Mouse (Mus musculus) hindbrain, postnatal 0 days (tissue): ENCODE data around the gene Arrdc2. TPM values are rescaled to one million over a fixed set of nuclear protein-coding genes. Genes with fewer than 3 reads are reported as not detected.

ENCODE experiments used
- ATAC-seq: fragments of 200-750 bp; cut with Nextera tagmentation; 2 replicates; pipeline ENCODE4 v1.8.0; 2017; ENCODE audit warnings: mild to moderate bottlenecking, moderate TSS enrichment, moderate library complexity
- DNase-seq: peaks from one replicate; pipeline ENCODE4 v3.0.0-alpha.2; 2015; ENCODE audit warnings: low spot score
- H3K27ac ChIP-seq: fragments of 300-500 bp; sonication (generic); 2 replicates; pipeline ENCODE4 v1.5.1; 2014; ENCODE audit warnings: mild to moderate bottlenecking
- H3K27me3 ChIP-seq: fragments of 300-500 bp; sonication (generic); 2 replicates; pipeline ENCODE4 v1.6.1; 2014; ENCODE audit warnings: low read length, mixed read lengths; ENCODE audit not compliant: insufficient read depth
- H3K36me3 ChIP-seq: fragments of 300-500 bp; sonication (generic); 2 replicates; pipeline ENCODE4 v1.6.1; 2014; ENCODE audit warnings: low read length, mixed read lengths; ENCODE audit not compliant: insufficient read depth
- H3K4me1 ChIP-seq: fragments of 300-500 bp; sonication (generic); 2 replicates; pipeline ENCODE4 v1.6.1; 2014; ENCODE audit warnings: antibody characterized with exemption, low read length, mixed read lengths; ENCODE audit not compliant: insufficient read depth
- H3K4me2 ChIP-seq: fragments of 300-500 bp; sonication (generic); 2 replicates; pipeline ENCODE4 v1.6.1; 2014; ENCODE audit warnings: low read depth, mild to moderate bottlenecking, low read length, moderate library complexity, mixed read lengths
- H3K4me3 ChIP-seq: fragments of 300-500 bp; sonication (generic); 2 replicates; pipeline ENCODE4 v1.5.1; 2014; ENCODE audit warnings: low read length
- H3K9ac ChIP-seq: fragments of 300-500 bp; sonication (generic); replicated peaks from 2 replicates; pipeline ENCODE4 v1.6.1; 2014; ENCODE audit warnings: mild to moderate bottlenecking, low read length, moderate library complexity, mixed read lengths
- H3K9me3 ChIP-seq: fragments of 300-500 bp; sonication (generic); 2 replicates; pipeline ENCODE4 v1.6.1; 2016; ENCODE audit warnings: low read length, mixed read lengths
- CTCF ChIP-seq: IDR thresholded peaks from 2 replicates; pipeline ENCODE4 v1.5.1; 2016; ENCODE audit warnings: antibody characterized with exemption, control low read depth, low read depth
- WGBS: fragments of 180-500 bp; shearing (Covaris S2); extraction: QIAGEN DNeasy Blood & Tissue Kit; methylation state at CpG from one replicate; pipeline ENCODE4 v1.1.7; 2014; 5-methylcytosine and 5-hydroxymethylcytosine counted together
- polyA plus RNA-seq: library from polyadenylated mRNA; unstranded; fragments of >200 nt; fragmentation: Nextera tagmentation; extraction: Ambion mirVana; gene quantifications from 2 replicates; pipeline ENCODE4 v1.2.1, GENCODE M21; 2015
- total RNA-seq: library from RNA; depleted of rRNA; stranded (reverse); fragments of >200 nt; gene quantifications from 2 replicates; pipeline ENCODE4 v1.2.3, GENCODE M21; 2014

The Arrdc2 gene
- total and polyA plus RNA-seq, 2 experiments from 2014 or later: 4.6 to 17.1 TPM

DNA sequence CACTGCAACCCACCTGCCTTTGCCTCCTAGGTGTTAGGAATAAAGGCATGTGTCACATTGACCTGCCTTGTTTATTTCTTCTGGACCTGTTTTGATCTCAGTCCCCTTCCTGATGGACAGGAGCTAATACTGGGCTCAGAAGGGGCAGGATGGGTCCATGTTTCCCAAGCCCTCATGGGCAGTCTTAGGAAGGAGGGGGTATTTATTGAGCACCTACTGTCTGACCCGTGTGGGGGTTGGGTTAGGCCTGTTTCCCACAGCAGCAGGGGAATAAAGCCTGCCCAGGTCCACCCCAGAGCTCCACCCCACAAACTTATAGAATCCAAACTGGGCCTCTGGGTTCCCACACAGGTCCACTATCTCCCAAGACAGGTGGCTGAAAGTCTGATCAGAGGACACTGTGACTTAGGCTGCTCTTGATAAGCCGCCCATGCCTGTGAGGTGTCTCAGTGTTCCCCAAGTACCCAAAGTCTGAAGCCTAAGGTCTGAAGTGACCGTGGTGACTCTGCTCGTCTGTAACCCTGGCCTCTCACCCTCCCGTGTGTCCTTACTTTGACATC, 3.8 kb upstream of the Arrdc2 start:
- Histone ChIP-seq H3K36me3 (no peaks in the 10 kb centered on the region), H3K9ac (no peak overlapping the region), H3K4me3 (no peak overlapping the region), H3K27me3 (no peaks in the 10 kb centered on the region), H3K4me2 (no peak overlapping the region), H3K4me1 (0 out of 2 replicates have a peak, but pooled peaks cover 6% of the 10 kb centered on the region), H3K9me3 (no peaks in the 10 kb centered on the region), H3K27ac (no peak overlapping the region)
- no peak for ATAC-seq
- 79% methylated on average over 5 of the region's 5 CpGs for WGBS
- no peak for TF ChIP-seq CTCF
- DNase-seq: no peak

DNA sequence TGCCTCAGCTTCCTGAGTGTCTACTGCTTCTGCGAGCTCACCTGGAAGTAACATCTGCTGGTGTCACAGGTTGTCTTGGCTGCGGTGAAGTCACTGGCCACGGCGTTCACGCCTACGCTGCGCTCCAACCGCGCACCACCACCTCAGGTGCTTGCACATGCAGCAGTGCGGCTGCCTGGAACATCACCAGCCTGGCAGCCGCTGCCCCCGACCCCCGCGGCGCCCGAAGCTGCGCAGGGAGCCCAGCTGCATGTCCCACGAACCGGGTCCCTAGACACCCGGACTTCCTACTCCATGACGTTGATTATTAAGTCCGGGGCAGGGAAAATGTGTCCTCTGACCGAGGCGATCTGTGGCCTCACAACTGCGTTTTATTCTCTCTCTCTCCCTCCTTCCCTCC, 3.0 kb upstream of the Arrdc2 start:
- no peaks in the 10 kb centered on the region for H3K9me3 ChIP-seq
- H3K9ac ChIP-seq: no peak overlapping the region
- H3K27ac ChIP-seq: no peak overlapping the region
- ATAC-seq: no peak
- H3K4me3 ChIP-seq: no peak overlapping the region
- no peaks in the 10 kb centered on the region for H3K36me3 ChIP-seq
- H3K4me1 ChIP-seq: 0 out of 2 replicates have a peak, but pooled peaks cover 6% of the 10 kb centered on the region
- DNase-seq: no peak
- 69% methylated on average over 25 of the region's 25 CpGs for WGBS
- TF ChIP-seq CTCF: no peak
- H3K27me3 ChIP-seq: no peaks in the 10 kb centered on the region
- H3K4me2 ChIP-seq: no peak overlapping the region

DNA sequence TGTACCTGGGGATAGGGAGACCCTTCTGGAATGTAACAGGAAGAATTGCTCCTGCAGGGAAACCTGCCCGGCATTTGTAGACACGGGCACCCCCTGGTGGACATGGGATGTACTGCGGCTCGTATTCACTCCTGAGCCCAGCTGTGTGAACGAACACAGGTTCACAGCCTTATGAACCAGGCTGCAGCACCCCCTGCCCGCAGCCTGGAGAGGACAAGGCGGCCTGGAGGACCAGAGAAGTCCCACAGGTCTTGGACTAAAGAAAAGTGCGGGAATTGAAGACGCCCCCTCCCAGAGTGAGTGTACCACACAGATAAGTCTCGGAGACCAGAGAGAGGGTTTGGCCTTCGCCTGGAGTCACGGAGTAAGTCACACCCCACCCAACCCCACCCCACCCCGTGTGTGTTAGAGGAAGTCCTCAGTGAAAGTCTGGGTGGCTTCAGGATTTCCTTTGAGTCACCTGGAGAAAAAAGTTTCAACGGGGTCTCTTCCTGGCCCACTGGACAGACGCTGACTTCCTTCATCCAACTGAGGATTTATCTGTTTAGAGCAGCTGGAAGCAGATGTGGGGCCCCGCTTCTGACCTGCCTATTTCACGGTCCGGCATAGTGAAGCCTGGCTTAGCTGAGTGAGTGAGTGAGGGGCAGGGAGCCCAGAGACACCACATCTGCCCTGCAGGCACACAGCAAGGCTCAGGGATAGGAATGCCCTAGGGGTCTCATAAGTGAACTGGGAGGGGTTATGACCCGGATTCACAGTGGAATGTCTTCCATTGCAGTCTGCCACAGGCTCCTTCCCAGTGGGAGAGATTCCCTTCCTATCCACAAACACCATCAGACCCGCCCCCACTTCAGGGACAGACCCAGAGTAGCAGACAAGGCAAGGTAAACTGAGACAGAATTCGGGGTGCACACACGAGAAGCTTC, 1.9 kb upstream of the Arrdc2 start:
- Histone ChIP-seq H3K4me1 (0 out of 2 replicates have a peak, but pooled peaks cover 6% of the 10 kb centered on the region), H3K9ac (no peak overlapping the region), H3K9me3 (no peaks in the 10 kb centered on the region), H3K27me3 (no peaks in the 10 kb centered on the region), H3K4me2 (no peak overlapping the region), H3K27ac (no peak overlapping the region), H3K4me3 (no peak overlapping the region), H3K36me3 (no peaks in the 10 kb centered on the region)
- DNase-seq (peak; percentile 89), ATAC-seq (no peak)
- WGBS: 39% methylated on average over 22 of the region's 22 CpGs
- peak; percentile 96 for TF ChIP-seq CTCF

DNA sequence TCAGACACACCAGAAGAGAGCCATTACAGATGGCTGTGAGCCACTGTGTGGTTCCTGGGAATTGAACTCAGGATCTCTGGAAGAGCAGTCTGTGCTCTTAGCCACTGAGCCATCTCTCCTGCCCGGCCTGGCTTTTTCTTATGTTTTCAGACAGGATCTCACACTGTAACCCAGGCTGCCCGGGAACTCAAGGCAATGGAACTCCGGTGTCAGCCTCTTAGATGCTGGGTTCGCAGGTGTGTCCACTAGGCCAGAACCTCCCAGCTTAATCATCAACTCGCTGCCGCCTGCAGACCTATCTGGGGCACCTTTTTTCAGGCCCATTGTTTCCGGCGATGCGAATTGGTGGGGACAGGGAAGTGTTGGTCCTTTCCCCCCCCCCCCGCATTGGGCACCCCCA, 1.1 kb upstream of the Arrdc2 start:
- Histone ChIP-seq H3K4me3 (no peak overlapping the region), H3K4me1 (0 out of 2 replicates have a peak, but pooled peaks cover 6% of the 10 kb centered on the region), H3K27ac (0 out of 2 replicates have a peak overlapping the region, but pooled peaks have one; percentile 54), H3K36me3 (no peaks in the 10 kb centered on the region), H3K9ac (no peak overlapping the region), H3K4me2 (no peak overlapping the region), H3K9me3 (no peaks in the 10 kb centered on the region), H3K27me3 (no peaks in the 10 kb centered on the region)
- 57% methylated on average over 10 of the region's 10 CpGs for WGBS
- no peak for DNase-seq
- no peak for ATAC-seq
- TF ChIP-seq CTCF: no peak

DNA sequence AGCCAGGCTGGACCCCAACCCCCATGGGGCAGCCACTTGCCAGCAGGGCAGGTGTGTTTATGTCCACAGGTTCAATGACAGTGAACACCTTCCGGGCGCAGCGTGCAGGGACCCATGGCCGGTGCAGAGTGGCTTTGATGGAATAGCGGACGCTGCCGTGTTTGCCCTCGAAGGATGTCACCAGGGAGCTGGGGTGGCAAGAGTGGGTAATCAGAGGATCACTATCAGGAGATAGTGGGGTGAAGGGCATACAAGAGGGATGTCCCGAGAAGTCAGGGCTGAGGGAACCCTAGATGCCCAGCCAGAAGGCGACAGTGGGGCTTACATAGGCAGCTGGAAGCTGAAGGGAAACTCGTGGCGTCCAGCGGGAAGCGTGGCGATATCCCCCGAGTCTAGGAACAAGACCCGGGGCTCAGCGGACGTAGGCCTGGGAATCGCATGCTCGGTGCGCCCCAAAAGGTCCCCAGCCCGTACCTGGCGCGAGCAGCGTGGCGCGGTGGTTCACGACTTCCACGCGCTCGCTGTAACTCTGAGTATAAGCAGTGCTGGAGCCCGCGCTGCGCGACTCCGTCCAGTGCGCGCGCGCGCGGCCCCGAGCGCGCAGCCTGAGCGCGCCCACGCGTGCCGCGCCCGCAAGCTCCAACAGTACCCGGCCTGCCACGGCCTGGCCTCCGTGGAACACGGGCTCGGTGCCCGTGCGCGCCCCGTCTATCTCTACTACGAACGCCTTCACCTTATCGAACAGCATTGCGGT, 689 bp downstream of the Arrdc2 start:
- peak overlapping the region; percentile 57 for H3K4me3 ChIP-seq
- no peaks in the 10 kb centered on the region for H3K36me3 ChIP-seq
- 2% methylated on average over 66 of the region's 66 CpGs for WGBS
- 0 out of 2 replicates have a peak, but pooled peaks cover 6% of the 10 kb centered on the region for H3K4me1 ChIP-seq
- no peak for TF ChIP-seq CTCF
- H3K27ac ChIP-seq: peak overlapping the region; percentile 93
- peak overlapping the region; percentile 63 for H3K9ac ChIP-seq
- peak; percentile 83 for DNase-seq
- peak overlapping the region; percentile 82 for H3K4me2 ChIP-seq
- no peaks in the 10 kb centered on the region for H3K9me3 ChIP-seq
- H3K27me3 ChIP-seq: no peaks in the 10 kb centered on the region
- ATAC-seq: peak; percentile 61

DNA sequence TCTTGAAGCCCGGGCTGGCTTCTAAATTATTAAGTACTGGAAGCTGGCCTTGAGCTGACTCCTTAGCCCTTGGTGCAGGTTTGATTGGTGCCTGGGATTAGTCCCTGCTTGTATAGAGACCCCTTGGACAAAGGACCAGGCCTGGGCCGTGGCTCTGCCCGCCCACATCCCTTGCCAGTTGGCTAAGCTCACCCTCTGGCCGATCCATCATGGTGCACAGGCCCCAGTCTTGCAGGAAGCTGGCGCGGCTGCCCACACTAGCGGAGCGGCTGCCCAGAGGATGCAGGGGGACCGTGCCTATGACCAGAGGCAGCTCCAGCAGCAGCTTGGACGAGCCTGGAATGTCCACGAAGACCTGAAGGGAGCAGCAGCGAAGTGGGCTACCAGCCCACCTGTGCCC, 2.9 kb downstream of the Arrdc2 start:
- H3K4me3 ChIP-seq: no peak overlapping the region
- ATAC-seq: no peak
- H3K27ac ChIP-seq: no peak overlapping the region
- 84% methylated on average over 12 of the region's 12 CpGs for WGBS
- no peak for TF ChIP-seq CTCF
- no peaks in the 10 kb centered on the region for H3K36me3 ChIP-seq
- 0 out of 2 replicates have a peak, but pooled peaks cover 6% of the 10 kb centered on the region for H3K4me1 ChIP-seq
- no peak for DNase-seq
- no peaks in the 10 kb centered on the region for H3K9me3 ChIP-seq
- H3K4me2 ChIP-seq: no peak overlapping the region
- no peak overlapping the region for H3K9ac ChIP-seq
- no peaks in the 10 kb centered on the region for H3K27me3 ChIP-seq
